Mouse (Mus musculus) myocyte (in vitro differentiated cells): ENCODE data around the gene Ssbp3.

Experiments used
- CEBPB ChIP-seq: IDR thresholded peaks from 2 replicates; pipeline ENCODE4 v1.6.1; 2011; ENCODE audit warnings: mild to moderate bottlenecking, moderate library complexity; ENCODE audit not compliant: poor library complexity, insufficient read depth, severe bottlenecking
- E2F4 ChIP-seq: IDR thresholded peaks from one replicate; pipeline ENCODE4 v1.6.1; 2011; ENCODE audit warnings: mild to moderate bottlenecking, control low read depth, moderate library complexity; ENCODE audit not compliant: insufficient read depth
- MAX ChIP-seq: IDR thresholded peaks from one replicate; pipeline ENCODE4 v1.6.1; 2011; ENCODE audit warnings: low read depth, mild to moderate bottlenecking, control low read depth
- POLR2A ChIP-seq: IDR thresholded peaks from one replicate; pipeline ENCODE4 v1.6.1; 2011; ENCODE audit warnings: low read depth, mild to moderate bottlenecking, control low read depth, moderate library complexity; ENCODE audit not compliant: insufficient read length
- POLR2AphosphoS2 ChIP-seq: IDR thresholded peaks from one replicate; pipeline ENCODE4 v1.6.1; 2011; ENCODE audit warnings: low read depth, control low read depth; ENCODE audit not compliant: insufficient read length
- TCF12 ChIP-seq: IDR thresholded peaks from one replicate; pipeline ENCODE4 v1.6.1; 2011; ENCODE audit warnings: mild to moderate bottlenecking, control low read depth; ENCODE audit not compliant: poor library complexity, insufficient read depth, severe bottlenecking
- USF1 ChIP-seq: IDR thresholded peaks from one replicate; pipeline ENCODE4 v1.6.1; 2011; ENCODE audit warnings: low read depth, mild to moderate bottlenecking, control low read depth, moderate library complexity

DNA sequence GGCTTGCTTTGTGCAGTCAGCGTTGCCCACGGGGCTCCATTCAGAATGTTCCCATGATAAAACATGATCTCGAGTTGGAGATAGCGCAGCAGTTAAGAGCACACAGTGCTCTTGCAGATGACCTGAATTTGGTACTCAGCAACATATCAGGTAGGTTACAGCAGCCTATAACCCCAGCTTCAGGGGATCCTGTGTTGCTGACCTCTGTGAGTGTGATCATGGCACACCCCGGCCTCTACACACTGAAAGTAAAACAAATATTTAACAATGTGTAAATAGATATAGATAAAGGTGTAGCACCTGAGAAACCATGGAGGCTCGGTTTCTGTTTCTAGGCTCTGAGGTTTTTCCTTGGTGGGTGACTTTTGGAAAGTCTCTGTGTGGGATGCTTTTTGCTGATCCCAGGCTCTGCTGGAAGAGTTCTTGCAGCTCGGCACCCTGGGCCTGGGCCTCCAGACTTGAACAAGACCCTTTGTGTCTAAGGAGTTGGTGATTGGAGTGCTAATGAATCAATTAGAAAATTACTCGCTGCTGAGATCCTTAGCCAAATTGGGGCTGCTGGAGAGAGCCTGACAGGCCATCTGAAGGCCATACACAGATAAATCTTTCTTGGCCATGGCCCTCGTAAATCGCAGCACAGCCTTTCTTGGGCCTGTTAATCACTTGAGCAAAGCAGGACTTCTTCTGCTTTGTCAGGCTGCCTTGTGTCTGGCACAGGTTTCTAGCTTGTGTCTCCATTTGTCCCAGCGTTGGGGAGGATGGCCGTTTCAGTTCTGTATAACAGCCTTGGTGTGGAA is 49.2 kb downstream of the Ssbp3 start:
- TF ChIP-seq E2F4: no peak
- TF ChIP-seq MAX: no peak
- TF ChIP-seq POLR2AphosphoS2: no peak
- TF ChIP-seq TCF12: no peak
- TF ChIP-seq CEBPB: no peak
- TF ChIP-seq POLR2A: no peak
- no peak for TF ChIP-seq USF1
